Mouse (Mus musculus) lung, adult 2 months (tissue): ENCODE results near the gene Nhsl1.

ENCODE experiments used
- CTCF ChIP-seq: fragments of 200-500 bp; IDR thresholded peaks from 2 replicates; pipeline ENCODE4 v1.5.1; 2011; ENCODE audit warnings: mild to moderate bottlenecking, low read length, control low read depth; ENCODE audit not compliant: insufficient read depth
- POLR2A ChIP-seq: fragments of 200-500 bp; IDR thresholded peaks from 2 replicates; pipeline ENCODE4 v1.6.1; 2011; ENCODE audit warnings: low read depth, mild to moderate bottlenecking, control low read depth, low read length, borderline replicate concordance; ENCODE audit errors: extremely low read depth

GRCm38 (mm10) chr10:18511496-18511895 lies 192.7 kb downstream of the Nhsl1 start:
- TF ChIP-seq POLR2A (no peak), CTCF (no peak)
